Mouse (Mus musculus) mouse trophoblast stem cell (cell line): ENCODE measurements around the gene Cd209b.

Experiments
- in situ Hi-C, 2 experiments: fragments of 300-500 bp; cut with MseI, MboI; formaldehyde crosslinking; loops; 2 replicates in 1 of 2; 3 replicates in 1 of 2; pipeline ENCODE4 v1.15.1; 2025

Gene Cd209b

DNA sequence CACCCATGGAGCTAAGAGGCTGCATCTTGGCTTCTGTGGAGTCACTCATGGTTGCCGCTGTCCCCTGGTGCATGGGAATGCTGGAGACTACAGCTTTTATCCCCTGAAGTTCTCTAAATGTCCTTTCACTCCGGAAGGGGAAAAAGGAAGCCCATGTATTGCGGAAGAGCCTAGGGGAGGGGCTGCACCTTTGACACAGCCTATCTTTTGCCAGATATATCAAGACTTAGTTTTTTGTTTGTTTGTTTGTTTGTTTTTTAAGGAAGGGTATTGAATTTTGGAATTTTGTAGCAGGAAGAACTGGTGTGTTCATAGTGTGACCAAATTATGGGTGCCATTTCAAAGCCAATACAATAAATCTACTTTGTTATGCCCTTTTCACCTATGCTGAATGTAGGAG, at the start of gene Cd209b:
Cd209b (minus strand) TSS at position 101 of the 400 bp plus-strand sequence.
- in situ Hi-C loops, result no loop called here

GRCm38 (mm10) chr8:3956037-3956436, 29.4 kb upstream of the Cd209b start:
- in situ Hi-C loops, result loop anchor here (5.0 to 10.0 kb wide), 2 partner anchors 234 to 241 kb away; partner anchors contain the start of gene Clec4g (in 1 of the 2)

DNA sequence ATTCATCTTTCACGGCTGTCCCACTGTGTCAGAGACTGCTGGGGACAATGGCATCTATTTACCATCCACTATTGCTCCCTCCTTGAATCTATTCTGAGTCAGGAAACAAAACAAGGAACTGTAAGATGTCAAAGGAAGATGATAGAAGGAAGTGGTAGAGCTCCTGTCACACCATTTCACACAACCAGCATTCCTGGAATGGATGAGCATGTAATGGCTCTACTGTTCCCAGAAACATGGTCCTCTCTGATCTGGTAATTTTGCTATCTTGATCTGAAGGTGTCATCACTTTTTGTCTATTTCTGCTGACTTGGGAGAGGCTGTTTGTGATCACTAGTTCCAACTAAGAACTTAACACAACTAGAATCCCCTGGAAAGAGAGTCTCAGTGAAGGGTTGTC, 28.0 kb upstream of the Cd209b start, which contains the start of gene Cd209c:
Cd209c (minus strand) TSS at position 101 of the 400 bp plus-strand sequence.
- in situ Hi-C loops, result loop anchor here (5.0 to 10.0 kb wide), 2 partner anchors 232 to 240 kb away; partner anchors contain the start of gene Clec4g (in 1 of the 2)

- in situ Hi-C loops, result no loop called here
These were observed 13.4 kb upstream of the Cd209b start for GRCm38 (mm10) chr8:3940023-3940422.

GRCm38 (mm10) chr8:3878455-3878854, 48.2 kb downstream of the Cd209b start, which contains the start of gene Cd209d:
Gene Cd209d, minus strand, starts transcription at chr8:3878555.
- in situ Hi-C loops, result no loop called here

DNA sequence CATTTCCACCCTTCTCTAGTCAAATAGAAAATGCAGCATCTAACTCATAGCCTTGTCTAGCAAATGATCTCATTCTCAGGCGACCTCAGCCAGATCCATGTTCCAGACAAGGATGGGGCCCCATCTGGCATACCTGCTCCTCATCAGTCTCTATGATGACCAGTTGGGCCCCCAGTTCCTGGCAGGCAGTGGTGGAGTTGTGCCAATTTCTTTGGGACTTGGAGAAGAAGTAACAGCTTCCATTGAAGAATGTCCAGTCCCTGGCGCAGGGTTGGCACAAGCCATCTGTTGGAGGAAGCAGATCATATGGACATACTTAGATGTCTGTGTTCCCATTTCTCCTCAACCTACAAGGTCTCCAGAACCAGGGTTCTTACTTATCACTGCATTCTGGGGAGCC, 50.5 kb downstream of the Cd209b start:
- in situ Hi-C loops, result no loop called here
